Mouse (Mus musculus) colon, adult 2 months (tissue): ENCODE results near the gene Gm20716. TPM values are rescaled to one million over a fixed set of nuclear protein-coding genes. Genes with fewer than 3 reads are reported as not detected.

Experiments
- polyA plus RNA-seq: library from polyadenylated mRNA; depleted of rRNA; stranded (reverse); fragments of >200 nt; gene quantifications from 2 replicates; pipeline ENCODE4 v1.2.3, GENCODE M21; 2012; rRNA removed

Gm20716 gene
- 0.39 TPM in 1 of 2 replicates, not detected in the other for polyA plus RNA-seq

DNA sequence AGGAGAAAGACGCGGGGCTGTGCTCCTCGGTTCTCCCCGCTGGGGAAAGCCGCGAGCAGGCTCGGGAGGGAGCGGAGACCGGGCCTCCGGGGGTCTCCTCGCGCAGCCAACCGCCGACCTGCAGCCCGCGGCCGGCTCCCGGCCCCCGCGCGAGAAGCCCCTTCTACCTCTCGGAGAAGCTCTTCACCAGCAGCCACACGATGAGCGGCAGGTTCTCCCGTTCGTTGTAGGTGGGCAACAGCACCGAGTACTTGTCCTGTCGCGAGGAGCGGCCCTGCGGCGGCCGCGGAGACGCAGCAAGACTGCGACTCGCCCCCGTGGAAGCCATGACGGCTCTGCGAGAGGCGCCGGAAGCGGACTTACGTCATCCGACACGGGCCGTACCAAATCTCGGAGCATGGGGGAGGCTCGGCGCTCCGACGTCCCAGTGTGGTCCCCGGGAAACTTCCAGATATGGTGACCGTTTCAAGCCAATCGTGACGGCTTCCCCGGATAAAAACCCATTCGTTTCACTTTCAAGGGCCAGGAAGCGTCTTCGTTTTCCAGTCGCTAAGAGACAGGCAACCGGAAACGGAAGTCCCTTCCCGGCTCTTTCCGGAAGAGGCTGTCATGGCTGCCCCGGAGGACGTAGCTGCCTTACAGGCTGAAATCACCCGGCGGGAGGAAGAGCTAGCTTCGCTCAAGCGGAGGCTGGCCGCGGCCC, at the start of gene Gm20716, which contains the start of the genes Dpm1 and Mocs3:
Gene Gm20716, minus strand, starts transcription at position 339 of the 703 bp plus-strand sequence.
Gene Dpm1, minus strand, starts transcription at position 566 of the 703 bp plus-strand sequence.
Gene Mocs3, plus strand, starts transcription at position 597 of the 703 bp plus-strand sequence.

DNA sequence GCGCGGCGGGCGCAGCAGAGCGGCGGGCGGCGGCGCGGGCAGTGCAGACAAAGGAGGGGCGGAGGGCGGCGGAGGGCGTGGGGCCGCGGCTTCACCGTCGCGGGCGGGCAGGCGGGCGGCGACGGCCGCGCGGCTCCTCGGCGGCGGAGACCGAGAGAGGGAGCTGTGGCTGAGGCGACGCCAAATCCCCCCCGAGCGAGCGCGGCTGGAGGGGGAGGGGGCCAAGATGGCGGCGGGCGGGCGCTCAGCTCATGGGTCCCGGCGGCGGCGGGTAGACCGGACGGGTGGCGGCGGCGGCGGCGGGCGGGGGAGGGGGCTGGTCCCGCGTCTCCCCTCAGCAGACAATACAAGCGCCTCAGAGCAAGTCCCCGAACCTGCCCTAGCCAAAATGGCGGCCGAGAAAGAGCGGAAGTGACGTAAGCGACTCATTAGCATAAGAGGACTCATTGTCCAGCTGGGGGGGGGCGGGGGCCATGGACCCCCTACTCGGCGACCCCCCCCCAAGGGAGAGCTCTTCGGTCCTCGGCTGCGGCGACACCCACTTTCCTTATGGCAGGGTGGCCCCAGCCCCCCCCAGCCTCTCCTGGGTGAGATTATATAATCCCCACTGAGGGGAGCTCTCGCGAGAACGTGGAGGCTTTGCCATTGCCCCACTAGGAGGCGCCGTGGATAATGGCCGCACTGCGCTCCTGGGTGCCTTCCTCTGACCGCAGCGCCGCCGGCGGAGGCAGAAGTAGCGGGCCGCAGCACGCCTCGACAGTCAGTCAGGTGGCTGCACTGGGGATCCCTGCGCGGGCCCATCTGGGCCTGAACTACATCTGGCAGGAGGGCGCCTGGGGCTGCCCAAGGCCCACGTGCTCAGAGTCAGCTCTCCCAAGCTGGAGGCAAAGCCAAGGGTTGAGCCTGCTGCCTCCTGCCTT, 23.2 kb downstream of the Gm20716 start, which contains the start of gene Adnp:
Gene Adnp, minus strand, starts transcription at position 388 of the 920 bp plus-strand sequence.

Other genes starting within 250 kb of the Gm20716 start
- 3.4 and 5.3 TPM in 2 replicates for gene Ripor3, start 219.7 kb downstream of the Gm20716 start, polyA plus RNA-seq
- 20.7 and 22.4 TPM in 2 replicates for gene Pard6b, start 149.4 kb downstream of the Gm20716 start, polyA plus RNA-seq
- 11.9 and 14.2 TPM in 2 replicates for gene Adnp, start 23.3 kb downstream of the Gm20716 start, polyA plus RNA-seq
- 18.5 and 25.2 TPM in 2 replicates for gene Dpm1, start 227 bp upstream of the Gm20716 start, polyA plus RNA-seq
- 41.5 and 41.8 TPM in 2 replicates for gene Mocs3, start 258 bp upstream of the Gm20716 start, polyA plus RNA-seq
- 0.47 and 1.1 TPM in 2 replicates for gene Kcng1, start 51.4 kb upstream of the Gm20716 start, polyA plus RNA-seq